Mouse (Mus musculus) gastrocnemius, postnatal 36 days (tissue): ENCODE data around the gene Ndufa3. TPM values are rescaled to one million over a fixed set of nuclear protein-coding genes. Genes with fewer than 3 reads are reported as not detected.

ENCODE experiments used
- DNase-seq, 2 experiments: peaks; one replicate each; pipeline ENCODE4 v3.0.0; 2022
- intact Hi-C: fragments of 180-260 bp; cut with DNase I; formaldehyde crosslinking; loops from one replicate; pipeline ENCODE4 v1.15.1; 2025
- microRNA-seq, 2 experiments: library from miRNA; unstranded; fragments of <30 nt; microRNA quantifications; one replicate each; pipeline ENCODE4 v1.2.0; 2021
- total RNA-seq, 2 experiments: library from RNA; stranded (reverse); gene quantifications; 2 replicates each; pipeline ENCODE4 v1.2.3; 2021

Ndufa3 gene
- total RNA-seq, 2 experiments from 2014 or later = 868 to 976 TPM

GRCm38 (mm10) chr7:3664524-3665214, 47.5 kb downstream of the Ndufa3 start:
- intact Hi-C loops = no loop called here
- DNase-seq = no peak

- intact Hi-C loops = loop anchor here (2.0 kb wide), 1 partner anchor 37 kb away; the partner anchor contains the start of genes Prpf31 and Tfpt
- peak; percentile 91 to 96 for DNase-seq
Measured at GRCm38 (mm10) chr7:3665215-3666114, 48.3 kb downstream of the Ndufa3 start, which contains the start of gene Leng1. Gene Leng1, minus strand, starts transcription at chr7:3665840.

- DNase-seq = no peak
- intact Hi-C loops = loop anchor here (2.0 kb wide), 1 partner anchor 38 kb away; the partner anchor contains the start of genes Prpf31 and Tfpt
Measured at GRCm38 (mm10) chr7:3666921-3667391, 49.8 kb downstream of the Ndufa3 start.

Small RNA genes within 50 kb of the gene (microRNA-seq; reads per million reads assigned to microRNA genes)
- gene Gm25100 (0 reads per million in 2 experiments), gene Mir3572 (0 to 0.72 reads per million in 2 experiments)

Other genes starting within 250 kb of the Ndufa3 start
- not detected for gene Cacng8, start 226.7 kb upstream of the Ndufa3 start, total RNA-seq
- 100 to 1,000 TPM in 1 of 2 experiments, 10 to 100 TPM in 1; 96.8 to 101 TPM for gene Cacng6, start 193.2 kb upstream of the Ndufa3 start, total RNA-seq
- gene Tarm1, start 114.7 kb upstream of the Ndufa3 start, total RNA-seq = not detected
- not detected for gene Oscar, start 1.2 kb upstream of the Ndufa3 start, total RNA-seq
- gene Tfpt, start 12.6 kb downstream of the Ndufa3 start, total RNA-seq = 10 to 100 TPM; 12.8 to 17.0 TPM
- 10 to 100 TPM; 20.9 to 21.7 TPM for gene Prpf31, start 12.6 kb downstream of the Ndufa3 start, total RNA-seq
- gene Cnot3, start 27.9 kb downstream of the Ndufa3 start, total RNA-seq = 10 to 100 TPM; 13.3 to 19.8 TPM
- 1 to 10 TPM; 3.3 to 6.1 TPM for gene Leng1, start 48.5 kb downstream of the Ndufa3 start, total RNA-seq
- under 1 TPM; 0.43 to 0.94 TPM for gene Tmc4, start 60.2 kb downstream of the Ndufa3 start, total RNA-seq
- gene Tsen34, start 75.5 kb downstream of the Ndufa3 start, total RNA-seq = 10 to 100 TPM; 26.6 to 27.9 TPM
- gene Mboat7, start 76.2 kb downstream of the Ndufa3 start, total RNA-seq = 10 to 100 TPM in 1 of 2 experiments, 1 to 10 TPM in 1; 8.4 to 10.2 TPM
- 100 to 1,000 TPM; 353 to 420 TPM for gene Rps9, start 86.6 kb downstream of the Ndufa3 start, total RNA-seq
- under 1 TPM; 0.61 to 0.89 TPM for gene Pirb, start 103.0 kb downstream of the Ndufa3 start, total RNA-seq
- gene Gm15448, start 208.3 kb downstream of the Ndufa3 start, total RNA-seq = under 1 TPM; 0.15 to 0.20 TPM
- gene Pira2, start 227.7 kb downstream of the Ndufa3 start, total RNA-seq = under 1 TPM in 1 of 2 experiments, not detected in 1; 0.37 TPM